Mouse (Mus musculus) ZHBTc4 (cell line): Measurements from ENCODE around the gene Aifm3.

Source experiments
- DNase-seq: peaks from one replicate; pipeline ENCODE4 v3.0.0-alpha.2; 2011; ENCODE audit warnings: low read depth, low spot score

Gene Aifm3

GRCm38 (mm10) chr16:17489469-17490111 lies at the start of gene Aifm3:
Gene Aifm3, plus strand, starts transcription at chr16:17489611.
- DNase-seq: peak; percentile 73

- peak; percentile 99 for DNase-seq
Observed at GRCm38 (mm10) chr16:17451541-17452372, 37.7 kb upstream of the Aifm3 start, which contains the start of gene Crkl. Gene Crkl, plus strand, starts transcription at chr16:17451987.

GRCm38 (mm10) chr16:17452373-17452715 lies 37.1 kb upstream of the Aifm3 start:
- DNase-seq: peak; percentile 58

- peak; percentile 80 for DNase-seq
Observed at GRCm38 (mm10) chr16:17456901-17457300, 32.5 kb upstream of the Aifm3 start.

GRCm38 (mm10) chr16:17460254-17460653 lies 29.2 kb upstream of the Aifm3 start:
- DNase-seq: peak; percentile 66

- DNase-seq: no peak
Observed at GRCm38 (mm10) chr16:17461596-17461995, 27.8 kb upstream of the Aifm3 start.

- DNase-seq: no peak
Observed at GRCm38 (mm10) chr16:17463184-17463583, 26.2 kb upstream of the Aifm3 start.

- DNase-seq: no peak
Observed at GRCm38 (mm10) chr16:17466875-17467663, 22.3 kb upstream of the Aifm3 start.

GRCm38 (mm10) chr16:17472498-17472897 lies 16.9 kb upstream of the Aifm3 start:
- DNase-seq: no peak

- DNase-seq: peak; percentile 69
Observed at GRCm38 (mm10) chr16:17474091-17474490, 15.3 kb upstream of the Aifm3 start.

GRCm38 (mm10) chr16:17474761-17475160 lies 14.7 kb upstream of the Aifm3 start:
- DNase-seq: no peak

GRCm38 (mm10) chr16:17475326-17475725 lies 14.1 kb upstream of the Aifm3 start:
- DNase-seq: no peak

- DNase-seq: peak; percentile 15
Observed at GRCm38 (mm10) chr16:17478331-17478943, 11.0 kb upstream of the Aifm3 start.

GRCm38 (mm10) chr16:17481465-17481864 lies 7.9 kb upstream of the Aifm3 start:
- no peak for DNase-seq

GRCm38 (mm10) chr16:17486505-17486904 lies 2.9 kb upstream of the Aifm3 start:
- DNase-seq: no peak

GRCm38 (mm10) chr16:17488478-17489468 lies 638 bp upstream of the Aifm3 start:
- peak; percentile 59 for DNase-seq

- no peak for DNase-seq
Observed at GRCm38 (mm10) chr16:17491154-17491553, 1.7 kb downstream of the Aifm3 start.

- no peak for DNase-seq
Observed at GRCm38 (mm10) chr16:17491896-17492561, 2.6 kb downstream of the Aifm3 start.

GRCm38 (mm10) chr16:17496499-17497305 lies 7.3 kb downstream of the Aifm3 start:
- no peak for DNase-seq
